Mouse (Mus musculus): ENCODE measurements around the gene Sgo1. TPM values are rescaled to one million over a fixed set of nuclear protein-coding genes. Genes with fewer than 3 reads are reported as not detected.
"Not testable (repeated sequence)": the region's sequence is repeated elsewhere in the genome, so short reads cannot be mapped to it uniquely, and the experiment has no call there.

The Sgo1 gene
- 4.2 and 5.2 TPM in 2 replicates for polyA plus RNA-seq (2012; rRNA removed)

- peak within 1 kb of the TSS; percentile 85 for H3K27ac ChIP-seq (ENCODE audit: control insufficient read depth, insufficient read depth, low read length)
- peak; percentile 88 for TF ChIP-seq POLR2A (IDR thresholded peaks at IDR 0.05; ENCODE audit: control insufficient read depth, extremely low read depth, insufficient read depth, low read length, poor library complexity)
- TF ChIP-seq CTCF (IDR thresholded peaks at IDR 0.05; ENCODE audit: borderline replicate concordance, control insufficient read depth, extremely low read depth, insufficient read depth, low read length, poor library complexity): peak; percentile 66; the same call in 1 of the 2 replicates
- under 1% methylated on average over 78 of the region's 78 CpGs for WGBS
- H3K27me3 ChIP-seq (ENCODE audit: control insufficient read depth, insufficient read depth, low read length): no peaks in the 10 kb centered on the region
- H3K4me1 ChIP-seq (replicated peaks; ENCODE audit: control insufficient read depth, insufficient read depth, low read length): no peaks in the 10 kb centered on the region
- peaks cover 3% of the 10 kb centered on the region; the same call in 1 of the 2 replicates for H3K36me3 ChIP-seq (ENCODE audit: control insufficient read depth, insufficient read depth, low read length)
- peak; percentile 97 for DNase-seq
- H3K4me3 ChIP-seq (ENCODE audit: control insufficient read depth, insufficient read depth, low read length): peak within 1 kb of the TSS; percentile 73
These were observed at the start of gene Sgo1 for GRCm38 (mm10) chr17:53688877-53689802. TSS of gene Sgo1 (minus strand) at chr17:53689333.

DNA sequence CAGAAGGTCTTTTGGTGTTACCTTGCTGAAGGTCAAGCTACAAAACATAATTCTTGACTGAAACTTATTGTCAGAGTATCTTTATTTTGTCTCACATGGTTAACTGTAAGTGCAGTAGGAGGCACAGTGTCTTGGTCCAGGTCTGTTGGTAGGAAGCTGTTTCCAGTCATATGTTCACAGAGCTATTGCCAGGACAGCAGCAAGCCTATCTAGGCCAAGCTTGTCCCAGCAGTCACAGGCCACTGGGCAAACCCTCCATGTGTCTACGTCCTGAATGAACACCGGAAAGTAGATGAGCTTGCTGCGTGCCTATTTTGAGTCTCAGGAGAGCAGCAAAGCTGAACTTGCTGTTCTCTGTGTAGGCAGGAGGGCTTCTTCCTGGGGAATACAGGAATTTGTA, 29.8 kb upstream of the Sgo1 start:
- H3K27ac ChIP-seq (ENCODE audit: control insufficient read depth, insufficient read depth, low read length); H3K27me3 ChIP-seq (ENCODE audit: control insufficient read depth, insufficient read depth, low read length); H3K36me3 ChIP-seq (ENCODE audit: control insufficient read depth, insufficient read depth, low read length); H3K4me1 ChIP-seq (replicated peaks; ENCODE audit: control insufficient read depth, insufficient read depth, low read length); DNase-seq; H3K4me3 ChIP-seq (ENCODE audit: control insufficient read depth, insufficient read depth, low read length): not testable (repeated sequence)
- WGBS: 93% methylated on average over 3 of the region's 3 CpGs

- TF ChIP-seq CTCF (IDR thresholded peaks at IDR 0.05; ENCODE audit: borderline replicate concordance, control insufficient read depth, extremely low read depth, insufficient read depth, low read length, poor library complexity) (no peak), POLR2A (IDR thresholded peaks at IDR 0.05; ENCODE audit: control insufficient read depth, extremely low read depth, insufficient read depth, low read length, poor library complexity) (no peak)
- Histone ChIP-seq H3K4me1 (replicated peaks; ENCODE audit: control insufficient read depth, insufficient read depth, low read length) (no peaks in the 10 kb centered on the region), H3K36me3 (ENCODE audit: control insufficient read depth, insufficient read depth, low read length) (no peaks in the 10 kb centered on the region), H3K4me3 (ENCODE audit: control insufficient read depth, insufficient read depth, low read length) (no peak overlapping the region), H3K27ac (ENCODE audit: control insufficient read depth, insufficient read depth, low read length) (no peak overlapping the region), H3K27me3 (ENCODE audit: control insufficient read depth, insufficient read depth, low read length) (no peaks in the 10 kb centered on the region)
- no peak for DNase-seq
- 64% methylated on average over 1 of the region's 1 CpGs for WGBS
These were observed 29.3 kb upstream of the Sgo1 start for GRCm38 (mm10) chr17:53718474-53718873.

- not testable (repeated sequence) for H3K27ac ChIP-seq (ENCODE audit: control insufficient read depth, insufficient read depth, low read length); H3K4me3 ChIP-seq (ENCODE audit: control insufficient read depth, insufficient read depth, low read length); H3K27me3 ChIP-seq (ENCODE audit: control insufficient read depth, insufficient read depth, low read length); DNase-seq; H3K4me1 ChIP-seq (replicated peaks; ENCODE audit: control insufficient read depth, insufficient read depth, low read length); H3K36me3 ChIP-seq (ENCODE audit: control insufficient read depth, insufficient read depth, low read length)
- 69% methylated on average over 1 of the region's 1 CpGs for WGBS
These were observed 26.0 kb upstream of the Sgo1 start for GRCm38 (mm10) chr17:53715161-53715560.

GRCm38 (mm10) chr17:53714453-53714852, 25.3 kb upstream of the Sgo1 start:
- Histone ChIP-seq H3K4me1 (replicated peaks; ENCODE audit: control insufficient read depth, insufficient read depth, low read length) (no peaks in the 10 kb centered on the region), H3K27me3 (ENCODE audit: control insufficient read depth, insufficient read depth, low read length) (no peaks in the 10 kb centered on the region), H3K4me3 (ENCODE audit: control insufficient read depth, insufficient read depth, low read length) (no peak overlapping the region), H3K27ac (ENCODE audit: control insufficient read depth, insufficient read depth, low read length) (no peak overlapping the region), H3K36me3 (ENCODE audit: control insufficient read depth, insufficient read depth, low read length) (no peaks in the 10 kb centered on the region)
- WGBS: 68% methylated on average over 1 of the region's 1 CpGs
- TF ChIP-seq CTCF (IDR thresholded peaks at IDR 0.05; ENCODE audit: borderline replicate concordance, control insufficient read depth, extremely low read depth, insufficient read depth, low read length, poor library complexity) (no peak), POLR2A (IDR thresholded peaks at IDR 0.05; ENCODE audit: control insufficient read depth, extremely low read depth, insufficient read depth, low read length, poor library complexity) (no peak)
- DNase-seq: no peak

DNA sequence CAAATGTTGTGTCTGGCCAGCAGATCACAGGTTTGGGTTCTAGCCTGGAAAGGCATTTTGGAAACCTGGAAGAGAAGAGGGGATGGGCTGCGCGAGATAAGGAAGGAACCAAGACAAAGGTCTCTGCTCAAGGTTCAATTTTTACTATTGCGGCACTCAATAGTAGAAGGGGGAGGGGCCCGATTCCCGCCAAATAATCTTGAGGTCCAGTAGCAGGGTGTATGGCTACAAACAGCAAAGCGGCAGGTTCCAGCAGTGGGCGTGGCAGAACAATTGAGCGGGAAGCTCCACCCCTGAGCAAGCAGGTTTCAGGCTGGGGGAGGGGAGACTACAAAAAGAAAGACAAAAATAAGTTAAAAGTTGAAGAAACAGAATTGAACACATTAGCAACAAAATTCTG, 8.4 kb upstream of the Sgo1 start:
- 98% methylated on average over 8 of the region's 8 CpGs for WGBS
- not testable (repeated sequence) for DNase-seq; H3K4me3 ChIP-seq (ENCODE audit: control insufficient read depth, insufficient read depth, low read length); H3K27ac ChIP-seq (ENCODE audit: control insufficient read depth, insufficient read depth, low read length); H3K27me3 ChIP-seq (ENCODE audit: control insufficient read depth, insufficient read depth, low read length); H3K4me1 ChIP-seq (replicated peaks; ENCODE audit: control insufficient read depth, insufficient read depth, low read length); H3K36me3 ChIP-seq (ENCODE audit: control insufficient read depth, insufficient read depth, low read length)

GRCm38 (mm10) chr17:53694039-53694438, 4.9 kb upstream of the Sgo1 start:
- H3K27me3 ChIP-seq (ENCODE audit: control insufficient read depth, insufficient read depth, low read length): no peaks in the 10 kb centered on the region
- no peaks in the 10 kb centered on the region for H3K4me1 ChIP-seq (replicated peaks; ENCODE audit: control insufficient read depth, insufficient read depth, low read length)
- WGBS: 91% methylated on average over 2 of the region's 2 CpGs
- H3K36me3 ChIP-seq (ENCODE audit: control insufficient read depth, insufficient read depth, low read length): no peaks in the 10 kb centered on the region
- H3K4me3 ChIP-seq (ENCODE audit: control insufficient read depth, insufficient read depth, low read length): no peak overlapping the region
- peak; percentile 25 for DNase-seq
- no peak overlapping the region for H3K27ac ChIP-seq (ENCODE audit: control insufficient read depth, insufficient read depth, low read length)
- TF ChIP-seq POLR2A (IDR thresholded peaks at IDR 0.05; ENCODE audit: control insufficient read depth, extremely low read depth, insufficient read depth, low read length, poor library complexity) (no peak), CTCF (IDR thresholded peaks at IDR 0.05; ENCODE audit: borderline replicate concordance, control insufficient read depth, extremely low read depth, insufficient read depth, low read length, poor library complexity) (no peak)
